Mouse (Mus musculus) liver, postnatal 0 days (tissue): ENCODE measurements around the gene Vegfb.

Experiments
- CTCF ChIP-seq: sonication (generic); IDR thresholded peaks from 2 replicates; pipeline ENCODE4 v1.5.1; 2016; ENCODE audit warnings: antibody characterized with exemption, low read depth
- EP300 ChIP-seq: IDR thresholded peaks from 2 replicates; pipeline ENCODE4 v1.6.1; 2016; ENCODE audit warnings: antibody characterized with exemption, low read depth, mild to moderate bottlenecking

DNA sequence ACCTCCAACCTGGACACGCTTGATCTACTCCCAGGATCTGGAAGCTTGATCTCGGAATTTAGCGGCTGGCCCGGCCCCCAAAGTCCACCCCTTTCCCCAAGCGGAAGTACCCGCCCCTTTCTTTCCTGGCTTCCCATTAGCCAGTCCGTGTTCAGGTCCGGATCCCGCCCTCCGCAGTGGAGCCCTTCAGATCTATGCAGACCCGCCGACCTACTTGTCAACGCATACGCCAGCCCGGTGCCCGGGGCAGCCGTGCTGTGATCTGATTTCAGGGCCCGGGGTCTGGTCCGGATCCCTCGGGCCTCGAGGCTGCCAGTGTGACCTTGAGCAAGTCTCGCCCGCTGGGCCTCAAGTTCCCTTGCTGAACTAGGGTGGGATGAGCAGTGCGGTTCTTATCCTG lies 8.6 kb upstream of the Vegfb start, which contains the start of the genes Nudt22 and Trpt1:
- TF ChIP-seq CTCF (no peak), EP300 (no peak)
